Mouse (Mus musculus) macrophage (primary cell): Measurements from ENCODE around the gene Btbd9. TPM values are rescaled to one million over a fixed set of nuclear protein-coding genes. Genes with fewer than 3 reads are reported as not detected.

ENCODE experiments used
- H3K27ac ChIP-seq: fragments of 350-480 bp; formaldehyde crosslinking; 2 replicates; pipeline ENCODE4 v1.9.0; 2021
- H3K36me3 ChIP-seq: fragments of 350-480 bp; formaldehyde crosslinking; 2 replicates; pipeline ENCODE4 v1.9.0; 2021; ENCODE audit errors: inconsistent target
- H3K4me3 ChIP-seq: fragments of 350-480 bp; formaldehyde crosslinking; 2 replicates; pipeline ENCODE4 v1.9.0; 2021; ENCODE audit errors: inconsistent target
- H3K79me2 ChIP-seq: fragments of 350-480 bp; formaldehyde crosslinking; 2 replicates; pipeline ENCODE4 v1.9.0; 2021; ENCODE audit errors: inconsistent target
- WGBS: methylation state at CpG from one replicate; pipeline ENCODE4 v1.1.7; 2026; ENCODE audit warnings: inconsistent platforms; ENCODE audit not compliant: missing documents; 5-methylcytosine and 5-hydroxymethylcytosine counted together
- polyA plus RNA-seq: library from polyadenylated mRNA; stranded (reverse); fragments of 250-400 nt; gene quantifications from 3 replicates; pipeline ENCODE4 v1.2.4, GENCODE M21; 2018; ENCODE audit warnings: inconsistent platforms

Gene Btbd9
- polyA plus RNA-seq, 1 experiment from 2014 or later: 16.9 TPM

DNA sequence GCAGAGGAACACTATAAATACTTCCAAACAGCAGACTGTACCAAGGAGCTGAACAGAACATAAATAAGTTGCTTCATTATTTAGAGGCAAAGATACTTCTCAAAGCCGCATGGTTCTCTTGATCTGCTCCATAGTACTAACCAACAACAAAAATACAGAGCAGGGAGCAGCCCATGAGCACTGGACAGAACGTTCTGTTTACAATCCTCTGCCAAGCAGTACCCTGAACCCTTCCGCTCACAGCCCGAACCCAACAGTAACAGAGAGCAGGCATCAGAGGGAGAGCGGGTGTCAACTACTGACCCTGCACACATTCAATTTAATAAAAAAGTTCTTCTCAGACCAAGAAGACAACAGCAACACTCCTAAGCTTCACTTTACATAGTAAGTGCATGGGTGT is 117.4 kb downstream of the Btbd9 start:
- WGBS: 93% methylated on average over 5 of the region's 5 CpGs
- H3K79me2 ChIP-seq: no peaks in the 10 kb centered on the region
- H3K4me3 ChIP-seq: no peak overlapping the region
- H3K27ac ChIP-seq: no peak overlapping the region
- no peaks in the 10 kb centered on the region for H3K36me3 ChIP-seq

DNA sequence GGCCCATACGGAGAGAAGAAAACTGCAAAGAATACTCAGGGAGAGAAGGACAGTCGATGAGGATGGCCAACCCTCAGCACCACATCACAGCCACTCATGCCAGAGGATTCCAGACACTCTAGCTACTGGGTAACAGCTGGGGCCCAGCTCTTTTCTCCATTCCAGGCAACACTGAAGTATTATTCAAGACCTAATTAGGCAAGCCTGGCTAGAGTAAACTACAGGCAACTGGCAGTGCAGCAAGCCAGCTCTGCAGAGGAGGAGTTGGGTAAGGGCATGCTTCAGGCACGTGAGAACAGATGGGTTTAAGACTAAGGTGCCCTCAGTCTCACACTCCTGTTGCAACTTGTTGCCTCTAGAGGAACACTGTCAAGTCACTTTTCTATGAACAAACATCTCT is 118.0 kb downstream of the Btbd9 start:
- H3K79me2 ChIP-seq: no peaks in the 10 kb centered on the region
- 88% methylated on average over 3 of the region's 3 CpGs for whole genome bisulfite sequencing

DNA sequence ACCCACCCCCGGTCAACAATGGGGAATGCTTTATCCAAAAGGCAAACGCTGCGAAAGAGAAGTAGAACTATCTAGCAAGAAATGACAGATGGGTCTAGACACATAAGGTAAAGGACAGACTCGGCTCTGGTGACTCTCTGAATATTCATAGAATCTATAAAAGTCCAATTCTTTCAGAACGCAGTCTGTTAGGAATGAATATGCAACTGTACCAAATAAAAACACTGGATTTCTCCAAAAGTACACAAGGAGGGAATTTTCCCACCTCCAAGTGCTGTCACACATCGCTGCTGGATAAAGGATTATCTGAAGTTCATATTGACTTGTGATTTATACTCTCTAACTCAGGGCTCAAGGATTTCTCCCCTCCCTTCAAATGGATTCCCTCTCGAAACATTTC is 118.8 kb downstream of the Btbd9 start:
- H3K27ac ChIP-seq: no peak overlapping the region
- no peak overlapping the region for H3K4me3 ChIP-seq
- no peaks in the 10 kb centered on the region for H3K36me3 ChIP-seq
- no peaks in the 10 kb centered on the region for H3K79me2 ChIP-seq
- WGBS: 95% methylated on average over 7 of the region's 7 CpGs

More for the DNA sequence above, 118.0 kb downstream of the Btbd9 start:
- Histone ChIP-seq H3K36me3 (no peaks in the 10 kb centered on the region), H3K27ac (no peak overlapping the region), H3K4me3 (no peak overlapping the region)

DNA sequence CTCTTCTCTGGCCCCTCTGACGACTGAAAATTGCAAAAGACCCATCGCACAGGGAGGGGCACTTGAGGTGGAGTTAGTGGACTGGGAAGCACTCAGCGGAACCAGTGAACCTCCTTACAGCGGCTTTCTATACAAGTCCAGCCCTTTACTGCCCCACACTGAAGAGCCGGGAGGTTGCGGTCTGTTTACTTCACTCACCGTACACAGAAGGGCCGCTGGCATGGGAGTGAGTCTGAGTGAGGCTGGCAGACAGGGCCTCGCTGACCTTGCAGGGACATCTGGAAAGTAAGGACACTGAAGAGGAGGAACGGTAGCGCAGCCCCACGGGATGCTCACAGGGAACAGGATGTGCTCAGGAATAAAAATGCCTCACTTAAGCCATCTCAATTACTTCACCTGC is 120.0 kb downstream of the Btbd9 start:
- WGBS: 95% methylated on average over 12 of the region's 12 CpGs
- Histone ChIP-seq H3K27ac (no peak overlapping the region), H3K36me3 (no peaks in the 10 kb centered on the region), H3K79me2 (no peaks in the 10 kb centered on the region), H3K4me3 (no peak overlapping the region)

DNA sequence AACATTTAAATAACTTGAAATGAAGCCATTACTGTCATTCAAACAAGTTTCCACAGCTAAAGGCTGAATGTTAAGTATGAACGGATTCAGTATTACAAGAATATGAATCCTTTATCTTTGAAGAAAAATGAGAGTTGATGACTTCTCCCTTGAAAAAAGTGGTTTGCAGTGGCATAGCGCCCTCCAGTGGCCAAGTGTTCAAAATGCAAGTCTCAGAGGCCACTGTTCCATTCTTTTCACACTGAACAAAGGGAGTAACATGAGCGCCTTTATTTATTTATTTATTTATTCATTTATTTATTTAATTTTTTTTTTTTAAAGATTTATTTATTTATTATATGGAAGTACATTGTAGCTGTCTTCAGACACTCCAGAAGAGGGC is 121.4 kb downstream of the Btbd9 start:
- 29% methylated on average over 3 of the region's 3 CpGs for WGBS
- H3K4me3 ChIP-seq: no peak overlapping the region

DNA sequence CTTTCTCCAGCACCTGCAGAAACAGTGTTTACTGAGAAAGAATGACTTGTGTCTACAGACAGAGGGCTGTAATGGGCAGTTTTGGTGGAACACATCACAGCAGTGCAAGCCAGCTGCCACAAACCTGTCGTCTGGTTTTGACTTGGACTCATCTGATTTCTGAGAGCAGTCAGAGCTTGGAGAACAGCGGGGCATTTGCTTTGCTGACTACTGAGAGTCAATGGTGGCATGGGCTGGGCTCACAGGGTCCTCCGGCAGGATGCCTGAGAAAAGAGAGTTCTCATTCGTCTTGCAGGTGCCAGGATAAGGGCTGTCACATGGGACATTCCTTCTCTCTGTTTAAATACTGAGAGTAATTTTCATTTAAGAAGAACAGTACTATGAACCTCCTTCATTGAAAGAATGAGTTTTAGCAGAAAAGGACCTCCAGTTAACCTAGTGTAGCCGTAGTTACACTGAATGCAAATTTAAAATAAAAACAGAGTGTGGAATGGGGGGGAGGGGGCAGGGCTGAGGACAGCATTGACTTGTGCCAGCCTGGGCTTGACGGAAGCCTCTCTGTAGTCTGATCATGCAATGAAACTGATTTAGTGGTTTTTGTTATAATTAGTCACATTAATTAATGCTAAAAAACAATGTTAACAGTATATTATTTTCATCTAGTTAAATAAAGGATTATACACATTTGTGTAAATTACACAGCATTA is 122.0 kb downstream of the Btbd9 start:
- H3K36me3 ChIP-seq: no peaks in the 10 kb centered on the region
- WGBS: 94% methylated on average over 6 of the region's 6 CpGs
- no peak overlapping the region for H3K27ac ChIP-seq

More for the DNA sequence above, 121.4 kb downstream of the Btbd9 start:
- Histone ChIP-seq H3K36me3 (no peaks in the 10 kb centered on the region), H3K79me2 (no peaks in the 10 kb centered on the region), H3K27ac (no peak overlapping the region)

DNA sequence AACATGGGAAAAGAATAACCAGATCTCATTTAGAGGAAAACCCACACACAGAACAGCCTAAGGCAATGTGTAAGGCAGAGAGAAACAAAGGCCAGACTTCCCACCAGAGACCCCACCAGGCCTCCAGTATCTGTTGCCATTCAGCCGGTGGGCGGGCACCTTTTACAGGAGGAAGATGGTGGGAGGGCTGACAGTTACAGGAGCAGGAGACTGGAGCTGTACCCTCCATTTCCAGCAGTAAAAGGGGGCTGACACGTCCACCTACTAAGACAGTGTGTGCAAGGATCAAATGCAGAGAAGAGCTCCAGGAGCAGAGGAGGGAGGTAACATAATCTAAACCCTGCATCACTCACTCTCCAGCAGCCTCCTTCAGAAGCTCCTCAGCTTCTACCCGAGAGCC is 123.0 kb downstream of the Btbd9 start:
- H3K27ac ChIP-seq: no peak overlapping the region
- WGBS: 92% methylated on average over 4 of the region's 4 CpGs
- H3K36me3 ChIP-seq: no peaks in the 10 kb centered on the region
- no peak overlapping the region for H3K4me3 ChIP-seq
- H3K79me2 ChIP-seq: no peaks in the 10 kb centered on the region

More for the DNA sequence above, 122.0 kb downstream of the Btbd9 start:
- no peaks in the 10 kb centered on the region for H3K79me2 ChIP-seq
- no peak overlapping the region for H3K4me3 ChIP-seq

DNA sequence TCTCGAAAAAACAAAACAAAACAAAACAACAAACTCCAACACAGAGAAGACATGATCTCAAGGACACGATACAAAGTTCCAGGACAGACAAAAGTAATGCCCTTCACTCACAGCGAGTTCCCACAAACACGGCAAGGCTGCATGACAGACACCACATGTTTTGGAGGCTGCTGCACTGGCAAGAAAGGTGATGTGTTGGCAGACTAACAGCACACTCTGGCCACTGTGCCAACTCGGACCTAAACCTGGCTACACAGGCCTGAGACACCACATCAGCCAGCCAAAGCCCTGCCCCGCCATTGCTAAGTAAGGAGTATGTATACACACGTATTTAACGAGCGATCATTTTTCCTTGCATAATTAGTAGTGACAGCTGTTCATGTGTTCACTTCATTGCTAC is 123.9 kb downstream of the Btbd9 start:
- no peak overlapping the region for H3K4me3 ChIP-seq
- no peaks in the 10 kb centered on the region for H3K79me2 ChIP-seq
- 93% methylated on average over 9 of the region's 9 CpGs for WGBS
- H3K36me3 ChIP-seq: no peaks in the 10 kb centered on the region
- no peak overlapping the region for H3K27ac ChIP-seq

DNA sequence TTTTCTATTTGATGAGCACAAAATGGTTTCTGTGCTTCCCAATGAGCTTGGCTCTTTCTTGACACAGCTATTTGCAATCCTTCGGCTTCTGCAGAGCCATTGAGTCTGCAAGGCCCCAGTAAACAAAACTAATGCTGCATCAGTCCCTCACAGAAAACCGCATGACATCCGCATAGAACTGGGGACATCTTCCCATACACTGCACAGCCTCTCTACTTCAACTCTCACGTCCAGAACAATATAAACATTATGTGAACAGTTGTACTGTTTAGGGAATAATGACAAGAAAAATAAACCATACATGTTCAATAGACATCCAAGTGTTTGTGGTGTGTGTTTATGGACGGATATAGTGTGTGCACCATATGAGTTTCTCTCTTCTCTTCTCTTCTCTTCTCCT is 127.7 kb downstream of the Btbd9 start:
- 100% methylated on average over 4 of the region's 5 CpGs for WGBS
- H3K27ac ChIP-seq: no peak overlapping the region
- H3K79me2 ChIP-seq: no peaks in the 10 kb centered on the region
- no peaks in the 10 kb centered on the region for H3K36me3 ChIP-seq
- no peak overlapping the region for H3K4me3 ChIP-seq

DNA sequence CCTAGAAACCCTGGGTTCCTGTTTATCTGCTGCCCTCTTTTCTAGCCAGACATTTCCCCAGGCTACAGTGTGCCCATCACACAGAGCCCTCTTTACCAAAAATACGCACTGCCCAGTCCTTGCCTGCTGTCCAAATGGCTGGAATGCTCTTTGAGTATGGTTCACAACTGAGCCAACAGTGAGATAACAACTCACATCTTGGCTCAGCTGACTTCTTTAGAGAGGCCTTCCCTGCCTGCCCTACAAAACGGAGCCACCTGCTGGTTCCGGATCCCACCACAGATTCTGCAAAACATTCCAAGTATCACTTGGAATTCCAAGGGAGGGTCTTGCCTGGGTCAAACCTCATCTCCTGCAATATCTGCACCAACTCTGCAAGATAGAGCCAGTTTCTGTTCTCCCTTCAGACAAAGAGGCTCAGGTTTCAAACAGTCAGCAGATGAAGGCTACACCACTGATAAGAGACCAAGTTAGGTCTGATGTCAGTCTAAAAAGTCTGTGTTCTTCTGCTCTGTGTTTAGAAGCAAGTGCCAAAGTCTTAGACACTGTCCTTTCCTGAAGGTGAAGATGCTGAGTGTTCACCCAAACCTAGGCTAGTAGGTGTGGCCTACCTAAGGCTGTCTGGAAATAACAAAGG is 130.4 kb downstream of the Btbd9 start:
- Histone ChIP-seq H3K79me2 (no peaks in the 10 kb centered on the region), H3K4me3 (no peak overlapping the region), H3K36me3 (no peaks in the 10 kb centered on the region), H3K27ac (no peak overlapping the region)
- WGBS: 94% methylated on average over 3 of the region's 3 CpGs

DNA sequence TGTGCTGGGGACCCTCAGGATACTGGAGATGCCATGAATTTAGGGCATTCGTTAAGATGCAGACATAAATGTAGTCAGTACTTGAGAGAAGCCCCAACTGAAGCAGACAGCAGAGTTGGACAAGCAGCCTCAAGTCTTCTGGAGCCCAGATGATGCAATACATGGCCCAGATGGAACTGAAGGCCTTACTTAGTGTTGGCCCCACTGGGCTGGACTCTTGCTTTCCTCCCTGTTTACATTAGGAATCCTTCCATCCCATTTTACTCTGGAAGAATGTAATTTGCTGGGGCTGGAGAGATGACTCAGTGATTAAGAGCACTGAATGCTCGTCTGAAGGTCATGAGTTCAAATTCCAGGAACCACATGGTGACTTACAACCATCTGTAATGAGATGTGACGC is 136.6 kb downstream of the Btbd9 start:
- no peak overlapping the region for H3K27ac ChIP-seq
- no peaks in the 10 kb centered on the region for H3K79me2 ChIP-seq
- no peak overlapping the region for H3K4me3 ChIP-seq
- H3K36me3 ChIP-seq: no peaks in the 10 kb centered on the region
- 97% methylated on average over 3 of the region's 3 CpGs for WGBS

DNA sequence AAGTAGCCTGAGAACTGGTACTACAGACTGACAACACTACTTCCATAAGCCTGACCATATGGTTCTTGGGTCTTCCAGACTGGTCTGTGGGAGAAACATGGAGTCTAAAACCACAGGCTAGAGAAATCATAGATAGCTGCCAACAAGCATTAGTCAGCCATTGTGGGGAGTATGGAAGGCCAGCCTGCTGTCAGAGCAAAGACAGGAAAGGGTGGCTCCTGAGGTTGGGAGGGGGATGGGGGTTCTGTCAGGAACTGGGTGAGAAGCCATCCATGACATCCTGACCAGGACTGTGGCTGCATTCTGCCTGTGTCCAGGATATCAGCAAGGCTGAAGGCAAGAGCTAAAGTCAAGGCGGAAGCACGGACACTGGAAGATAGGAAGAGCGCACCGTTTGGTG is 137.5 kb downstream of the Btbd9 start:
- WGBS: 88% methylated on average over 4 of the region's 4 CpGs
- no peaks in the 10 kb centered on the region for H3K79me2 ChIP-seq
- no peaks in the 10 kb centered on the region for H3K36me3 ChIP-seq
- no peak overlapping the region for H3K27ac ChIP-seq
- H3K4me3 ChIP-seq: no peak overlapping the region

DNA sequence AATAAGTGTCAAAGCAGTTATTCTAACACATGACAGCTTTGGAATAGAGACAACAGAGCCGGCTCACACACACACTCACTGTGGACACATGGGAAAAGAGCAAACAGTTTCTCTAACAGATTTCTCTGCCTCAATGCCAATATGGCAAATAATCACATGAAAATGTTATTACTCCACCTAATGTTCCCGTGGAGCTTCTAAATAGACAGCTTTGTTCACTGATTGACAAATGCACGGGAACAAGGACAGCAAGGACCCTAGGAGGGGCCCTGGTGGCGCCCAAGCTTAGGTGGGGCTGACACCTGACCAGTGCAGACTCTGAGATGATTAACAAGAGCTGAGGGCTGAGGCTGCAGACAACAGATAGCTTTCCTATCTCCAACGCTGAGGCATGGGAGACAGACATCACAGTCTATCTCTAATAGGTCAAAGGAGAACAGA is 140.2 kb downstream of the Btbd9 start:
- Histone ChIP-seq H3K4me3 (no peak overlapping the region), H3K36me3 (no peaks in the 10 kb centered on the region), H3K27ac (no peak overlapping the region), H3K79me2 (no peaks in the 10 kb centered on the region)
- 96% methylated on average over 3 of the region's 5 CpGs for WGBS

DNA sequence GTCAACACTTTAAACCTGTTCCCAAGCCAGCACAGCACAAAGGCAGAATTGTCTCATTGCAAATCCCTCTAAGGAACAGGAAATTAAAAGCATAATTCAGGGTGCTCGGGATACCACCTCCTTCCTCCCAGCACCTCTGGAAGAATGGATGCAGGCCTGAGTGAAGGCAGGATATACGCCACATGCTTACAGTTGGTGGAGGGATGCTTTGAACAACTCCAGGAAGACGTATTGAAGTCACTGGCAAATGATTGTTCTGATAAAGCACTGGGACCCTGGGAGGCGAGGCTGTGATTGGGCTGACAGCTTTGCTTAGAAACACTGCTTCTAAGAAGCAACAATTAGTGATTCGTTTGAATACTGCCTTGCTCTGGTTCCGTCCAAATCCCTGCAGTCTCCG is 140.8 kb downstream of the Btbd9 start:
- no peaks in the 10 kb centered on the region for H3K36me3 ChIP-seq

DNA sequence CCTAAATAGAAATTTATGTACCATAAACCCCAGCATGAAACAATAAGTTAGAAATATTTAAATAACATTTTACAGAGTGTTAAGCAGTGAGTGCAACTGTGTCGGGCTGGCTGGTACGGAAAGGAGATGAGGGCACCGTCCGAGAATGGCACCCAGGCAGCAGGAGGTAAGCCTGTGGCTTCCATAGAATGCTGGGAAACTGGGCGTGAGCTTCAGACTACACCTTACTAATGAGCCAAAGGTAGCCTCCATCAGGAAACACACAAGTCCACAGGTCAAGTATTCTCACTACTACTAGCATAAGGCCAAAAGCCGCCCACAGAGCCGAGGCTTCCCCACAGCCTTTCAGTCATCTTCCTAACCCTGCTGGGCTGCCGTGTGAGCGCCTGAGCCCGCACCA is 144.2 kb downstream of the Btbd9 start:
- WGBS: 96% methylated on average over 10 of the region's 10 CpGs
- Histone ChIP-seq H3K4me3 (no peak overlapping the region), H3K27ac (no peak overlapping the region), H3K79me2 (no peaks in the 10 kb centered on the region), H3K36me3 (no peaks in the 10 kb centered on the region)

More for the DNA sequence above, 140.8 kb downstream of the Btbd9 start:
- H3K4me3 ChIP-seq: no peak overlapping the region
- no peak overlapping the region for H3K27ac ChIP-seq
- no peaks in the 10 kb centered on the region for H3K79me2 ChIP-seq
- WGBS: 94% methylated on average over 7 of the region's 7 CpGs
